Mouse (Mus musculus) layer of hippocampus, adult 9-10 months (tissue): ENCODE measurements around the gene Slc4a5.
A peak's percentile ranks its signal among the peaks of the same experiment; 100 is the strongest.

Experiments used
- DNase-seq: peaks from one replicate; pipeline ENCODE4 v3.0.0; 2022; ENCODE audit warnings: low spot score

The Slc4a5 gene

GRCm38 (mm10) chr6:83233306-83233705, 13.7 kb downstream of the Slc4a5 start:
- no peak for DNase-seq

- DNase-seq, result no peak
These were observed 14.7 kb downstream of the Slc4a5 start for GRCm38 (mm10) chr6:83234280-83234741.

GRCm38 (mm10) chr6:83237123-83237522, 17.5 kb downstream of the Slc4a5 start:
- no peak for DNase-seq

- DNase-seq, result no peak
These were observed 24.9 kb downstream of the Slc4a5 start for GRCm38 (mm10) chr6:83244422-83245061.

- no peak for DNase-seq
These were observed 25.5 kb downstream of the Slc4a5 start for GRCm38 (mm10) chr6:83245134-83245533.

- no peak for DNase-seq
These were observed 26.4 kb downstream of the Slc4a5 start for GRCm38 (mm10) chr6:83245997-83246396.

- no peak for DNase-seq
These were observed 27.1 kb downstream of the Slc4a5 start for GRCm38 (mm10) chr6:83246750-83247149.

- no peak for DNase-seq
These were observed 27.5 kb downstream of the Slc4a5 start for GRCm38 (mm10) chr6:83247153-83247552.

- DNase-seq, result no peak
These were observed 34.6 kb downstream of the Slc4a5 start for GRCm38 (mm10) chr6:83254242-83254641.

- no peak for DNase-seq
These were observed 44.9 kb downstream of the Slc4a5 start for GRCm38 (mm10) chr6:83264516-83264915.

GRCm38 (mm10) chr6:83265253-83265652, 45.6 kb downstream of the Slc4a5 start:
- no peak for DNase-seq

GRCm38 (mm10) chr6:83265653-83266052, 46.0 kb downstream of the Slc4a5 start:
- DNase-seq, result no peak

- no peak for DNase-seq
These were observed 48.0 kb downstream of the Slc4a5 start for GRCm38 (mm10) chr6:83267616-83268015.

GRCm38 (mm10) chr6:83268144-83269010, 48.7 kb downstream of the Slc4a5 start:
- peak; percentile 49 for DNase-seq

GRCm38 (mm10) chr6:83273733-83274132, 54.1 kb downstream of the Slc4a5 start:
- no peak for DNase-seq

GRCm38 (mm10) chr6:83277151-83277550, 57.5 kb downstream of the Slc4a5 start:
- no peak for DNase-seq

GRCm38 (mm10) chr6:83278881-83279280, 59.3 kb downstream of the Slc4a5 start:
- no peak for DNase-seq

GRCm38 (mm10) chr6:83280256-83280955, 60.8 kb downstream of the Slc4a5 start:
- DNase-seq, result no peak

- DNase-seq, result no peak
These were observed 81.0 kb downstream of the Slc4a5 start for GRCm38 (mm10) chr6:83300447-83301229.

- DNase-seq, result no peak
These were observed 81.7 kb downstream of the Slc4a5 start for GRCm38 (mm10) chr6:83301294-83301693.

- no peak for DNase-seq
These were observed 82.6 kb downstream of the Slc4a5 start for GRCm38 (mm10) chr6:83302264-83302663.

GRCm38 (mm10) chr6:83309017-83309416, 89.4 kb downstream of the Slc4a5 start:
- no peak for DNase-seq
